Mouse (Mus musculus): ENCODE measurements around the gene Atp10b. TPM values are rescaled to one million over a fixed set of nuclear protein-coding genes. Genes with fewer than 3 reads are reported as not detected.

The Atp10b gene
- total and polyA plus RNA-seq, 3 experiments, result not detected

GRCm38 (mm10) chr11:43183457-43183856, 33.8 kb downstream of the Atp10b start:
- dilution Hi-C loops (cut with MboI; ENCODE audit: extremely low pct_ligation_motif_present, extremely low pct_unique_long_range_greater_than_20kb, low sequenced_read_pairs) (no loop called here), in situ Hi-C loops (cut with MboI; ENCODE audit: low pct_ligation_motif_present, low pct_unique_long_range_greater_than_20kb, low sequenced_read_pairs) (no loop called here)
- no peaks in the 10 kb centered on the region for H3K79me2 ChIP-seq (replicated peaks; ENCODE audit: control insufficient read depth, extremely low read depth, insufficient read depth, poor library complexity, severe bottlenecking)
- no peak overlapping the region for H3K4me3 ChIP-seq (replicated peaks in 1 of 3; ENCODE audit: low read depth in 2 of 3, low read length in 2 of 3, poor library complexity in 1 of 3)
- H3K27ac ChIP-seq (ENCODE audit: insufficient read depth, low read depth), result no peak overlapping the region
- DNase-seq (ENCODE audit: extremely low read depth), result no peak
- H3K9me3 ChIP-seq (replicated peaks; ENCODE audit: low read length), result no peaks in the 10 kb centered on the region
- peaks cover 6 to 16% of the 10 kb centered on the region in 2 experiments; a peak in 3 of 4 replicates for H3K4me1 ChIP-seq (ENCODE audit: control insufficient read depth in 1 of 2, insufficient read depth in 2 of 2)
- H3K4me2 ChIP-seq (ENCODE audit: insufficient read depth, low read depth, poor library complexity, severe bottlenecking), result no peak overlapping the region
- no peaks in the 10 kb centered on the region for H3K36me3 ChIP-seq (replicated peaks in 1 of 2; ENCODE audit: control insufficient read depth in 1 of 2, insufficient read depth in 1 of 2, low read length in 1 of 2)
- no peaks in the 10 kb centered on the region for H3K27me3 ChIP-seq (replicated peaks)
- peak overlapping the region; percentile 28; the same call in 1 of the 2 replicates for H3K9ac ChIP-seq (ENCODE audit: insufficient read depth, low read depth)
- TF ChIP-seq RCOR1 (conservative IDR thresholded peaks at IDR 0.05; ENCODE audit: low read depth, low read length), result no peak
- TF ChIP-seq MYC (IDR thresholded peaks at IDR 0.05; ENCODE audit: low read depth, low read length), result no peak
- no peak for TF ChIP-seq USF1 (IDR thresholded peaks at IDR 0.05; ENCODE audit: low read depth, low read length)
- TF ChIP-seq ZNF384 (IDR thresholded peaks at IDR 0.05; ENCODE audit: low read depth, low read length), result no peak
- TF ChIP-seq UBTF (IDR thresholded peaks at IDR 0.05; ENCODE audit: low read depth, low read length), result no peak
- TF ChIP-seq ZC3H11A (IDR thresholded peaks at IDR 0.05; ENCODE audit: low read depth, low read length), result no peak
- no peak for TF ChIP-seq KAT2A (IDR thresholded peaks at IDR 0.05; ENCODE audit: insufficient replicate concordance, low read length)
- no peak for TF ChIP-seq TBP (conservative IDR thresholded peaks at IDR 0.05; ENCODE audit: low read depth, low read length)

- H3K36me3 ChIP-seq (replicated peaks in 1 of 2; ENCODE audit: control insufficient read depth in 1 of 2, insufficient read depth in 1 of 2, low read length in 1 of 2), result no peaks in the 10 kb centered on the region
- no peaks in the 10 kb centered on the region for H3K9me3 ChIP-seq (replicated peaks; ENCODE audit: low read length)
- H3K4me1 ChIP-seq (ENCODE audit: control insufficient read depth in 1 of 2, insufficient read depth in 2 of 2), result peaks cover 3 to 12% of the 10 kb centered on the region in 2 experiments; a peak in 3 of 4 replicates
- no peak for DNase-seq (ENCODE audit: extremely low read depth)
- no peak overlapping the region for H3K4me3 ChIP-seq (replicated peaks in 1 of 3; ENCODE audit: low read depth in 2 of 3, low read length in 2 of 3, poor library complexity in 1 of 3)
- H3K4me2 ChIP-seq (ENCODE audit: insufficient read depth, low read depth, poor library complexity, severe bottlenecking), result no peak overlapping the region
- no peak overlapping the region for H3K27ac ChIP-seq (ENCODE audit: insufficient read depth, low read depth)
- in situ Hi-C loops (cut with MboI; ENCODE audit: low pct_ligation_motif_present, low pct_unique_long_range_greater_than_20kb, low sequenced_read_pairs) (no loop called here), dilution Hi-C loops (cut with MboI; ENCODE audit: extremely low pct_ligation_motif_present, extremely low pct_unique_long_range_greater_than_20kb, low sequenced_read_pairs) (no loop called here)
- no peaks in the 10 kb centered on the region for H3K79me2 ChIP-seq (replicated peaks; ENCODE audit: control insufficient read depth, extremely low read depth, insufficient read depth, poor library complexity, severe bottlenecking)
- no peak overlapping the region for H3K9ac ChIP-seq (ENCODE audit: insufficient read depth, low read depth)
- H3K27me3 ChIP-seq (replicated peaks), result no peaks in the 10 kb centered on the region
- TF ChIP-seq MYC (IDR thresholded peaks at IDR 0.05; ENCODE audit: low read depth, low read length), result no peak
- TF ChIP-seq CHD1 (IDR thresholded peaks at IDR 0.05; ENCODE audit: low read depth, low read length), result no peak
- no peak for TF ChIP-seq IRF4 (IDR thresholded peaks at IDR 0.05; ENCODE audit: low read depth, low read length)
- no peak for TF ChIP-seq POLR2AphosphoS2 (IDR thresholded peaks at IDR 0.05; ENCODE audit: low read depth, low read length)
- TF ChIP-seq NELFE (IDR thresholded peaks at IDR 0.05; ENCODE audit: low read depth, low read length), result no peak
- TF ChIP-seq RCOR1 (conservative IDR thresholded peaks at IDR 0.05; ENCODE audit: low read depth, low read length), result no peak
Measured at GRCm38 (mm10) chr11:43186291-43186690, 36.6 kb downstream of the Atp10b start.
